ENCODE assay signal across 8 mouse cellular contexts in the genomic region with DNA sequence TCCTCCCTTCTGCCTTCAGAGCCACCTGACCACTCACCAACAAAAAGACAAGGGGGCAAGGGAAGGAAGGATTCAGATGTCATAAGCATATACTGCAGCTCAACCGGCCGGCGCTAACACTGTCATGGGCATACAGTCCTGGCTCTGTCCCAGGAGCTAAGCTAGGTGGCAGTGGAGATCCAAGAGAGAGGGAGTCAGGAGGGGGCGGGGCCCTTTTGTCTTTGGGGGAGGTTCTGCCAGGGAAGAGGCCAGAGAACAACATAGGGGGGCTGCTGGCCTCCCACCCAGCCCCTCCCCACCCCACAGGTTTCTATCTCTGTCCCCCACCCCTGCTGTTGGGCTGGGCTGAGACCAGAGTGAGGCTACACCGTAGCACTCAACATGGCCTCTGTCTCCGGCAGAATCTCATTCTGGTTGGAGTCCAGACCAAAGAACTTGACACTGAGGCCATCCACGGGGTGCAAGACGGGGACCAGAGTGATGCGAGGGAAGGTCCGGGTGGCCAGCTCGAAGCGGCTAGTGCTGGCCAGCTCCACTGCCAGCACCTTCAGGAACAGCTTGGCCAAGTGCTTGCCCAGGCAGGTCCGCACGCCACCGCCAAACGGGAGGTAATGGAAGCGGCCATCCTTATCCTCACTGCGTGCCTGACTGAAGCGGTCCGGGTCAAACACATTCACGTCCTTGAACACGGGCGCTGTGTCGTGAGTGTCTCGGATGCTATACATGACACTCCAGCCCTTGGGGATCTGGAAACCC. TPM values are rescaled to one million over a fixed set of nuclear protein-coding genes. Genes with fewer than 3 reads are reported as not detected.
A peak's percentile ranks its signal among the peaks of the same experiment; 100 is the strongest.
DNase-seq lines count a peak whose midpoint lies in the region; ATAC-seq and TF ChIP-seq lines count a peak whose summit lies in the region.

No protein-coding gene starts in this region.

- peak; percentile 64 for DNase-seq in neural tube, embryonic 11.5 days (ENCODE audit: low spot score)
- DNase-seq in neural tube, embryonic 10.5 days (ENCODE audit: extremely low spot score, low spot score): no peak
- DNase-seq in retina, embryonic 14.5 days (ENCODE audit: low spot score): peak; percentile 60
- no peak for DNase-seq in c-Kit-positive CD71-positive TER-119-positive erythroid progenitor cells, embryonic 14.5 days (ENCODE audit: low spot score)
- no peak for DNase-seq in spleen, adult 18-20 months
- DNase-seq in cerebellum, adult 9-11 months: no peak

- ATAC-seq in neural tube, embryonic 11.5 days (ENCODE audit: insufficient read depth, low FRiP score, low TSS enrichment): 0 out of 2 replicates have a peak, but pooled peaks have one; percentile 65
- ATAC-seq in embryonic facial prominence, embryonic 15.5 days (ENCODE audit: insufficient number of reproducible peaks, low FRiP score, low TSS enrichment, low read depth): no peak
- ATAC-seq in intestine, postnatal 0 days: no peak

- H3K4me1 ChIP-seq in neural tube, embryonic 11.5 days (ENCODE audit: control insufficient read depth, insufficient read depth, low read length): peaks cover 7% of the 10 kb centered on the region
- peaks cover 24% of the 10 kb centered on the region for H3K4me1 ChIP-seq in embryonic facial prominence, embryonic 15.5 days
- no peaks in the 10 kb centered on the region for H3K4me1 ChIP-seq in intestine, postnatal 0 days (replicated peaks; ENCODE audit: control insufficient read depth, insufficient read depth, low read length)

- peak overlapping the region; percentile 34 for H3K4me2 ChIP-seq in neural tube, embryonic 11.5 days (ENCODE audit: low read depth)
- H3K4me2 ChIP-seq in embryonic facial prominence, embryonic 15.5 days (replicated peaks): peak overlapping the region; percentile 25; the same call in 1 of the 2 replicates
- H3K4me2 ChIP-seq in intestine, postnatal 0 days (replicated peaks; ENCODE audit: low read depth): 0 out of 2 replicates have a peak overlapping the region, but pooled peaks have one; percentile 9

- H3K4me3 ChIP-seq in neural tube, embryonic 11.5 days (ENCODE audit: low read depth, low read length): no peak overlapping the region
- no peak overlapping the region for H3K4me3 ChIP-seq in embryonic facial prominence, embryonic 15.5 days (replicated peaks)
- H3K4me3 ChIP-seq in intestine, postnatal 0 days (ENCODE audit: low read depth, low read length): no peak overlapping the region

- TF ChIP-seq CTCF in intestine, postnatal 0 days (IDR thresholded peaks at IDR 0.05; ENCODE audit: low read depth): peak; percentile 56

- H3K27ac ChIP-seq in neural tube, embryonic 11.5 days (ENCODE audit: low read depth, low read length): no peak overlapping the region
- no peak overlapping the region for H3K27ac ChIP-seq in embryonic facial prominence, embryonic 15.5 days (replicated peaks)
- no peak overlapping the region for H3K27ac ChIP-seq in intestine, postnatal 0 days (ENCODE audit: low read depth, low read length)

- WGBS in neural tube, embryonic 11.5 days: 25% methylated on average over 25 of the region's 25 CpGs
- whole genome bisulfite sequencing in embryonic facial prominence, embryonic 15.5 days: 43% methylated on average over 25 of the region's 25 CpGs
- 51% methylated on average over 25 of the region's 25 CpGs for WGBS in intestine, postnatal 0 days

- no peak overlapping the region for H3K9ac ChIP-seq in neural tube, embryonic 11.5 days (ENCODE audit: low read length)
- no peak overlapping the region for H3K9ac ChIP-seq in embryonic facial prominence, embryonic 15.5 days
- no peak overlapping the region for H3K9ac ChIP-seq in intestine, postnatal 0 days (ENCODE audit: low read depth, low read length)

- H3K9me3 ChIP-seq in neural tube, embryonic 11.5 days (ENCODE audit: control insufficient read depth, low read length): no peaks in the 10 kb centered on the region
- H3K9me3 ChIP-seq in embryonic facial prominence, embryonic 15.5 days (replicated peaks): no peaks in the 10 kb centered on the region
- H3K9me3 ChIP-seq in intestine, postnatal 0 days (ENCODE audit: control insufficient read depth): no peaks in the 10 kb centered on the region

- no peaks in the 10 kb centered on the region for H3K36me3 ChIP-seq in neural tube, embryonic 11.5 days (ENCODE audit: control insufficient read depth, insufficient read depth, low read length)
- H3K36me3 ChIP-seq in embryonic facial prominence, embryonic 15.5 days: peaks cover 4% of the 10 kb centered on the region; the same call in 1 of the 2 replicates
- no peaks in the 10 kb centered on the region; the same call in 1 of the 2 replicates for H3K36me3 ChIP-seq in intestine, postnatal 0 days (ENCODE audit: control insufficient read depth, insufficient read depth)

- peaks cover 12% of the 10 kb centered on the region for H3K27me3 ChIP-seq in neural tube, embryonic 11.5 days (ENCODE audit: control insufficient read depth, insufficient read depth, low read length)
- H3K27me3 ChIP-seq in embryonic facial prominence, embryonic 15.5 days: peaks cover 15% of the 10 kb centered on the region; the same call in 1 of the 2 replicates
- H3K27me3 ChIP-seq in intestine, postnatal 0 days (replicated peaks; ENCODE audit: control insufficient read depth, insufficient read depth, low read length): 0 out of 2 replicates have a peak, but pooled peaks cover 3% of the 10 kb centered on the region

RNA-seq across cellular contexts. Expression of gene Cyp26b1, which starts 19.6 kb away (rescaled TPM):
- 1.9 and 2.6 TPM in 2 replicates for polyA plus RNA-seq in neural tube, embryonic 11.5 days (2014; fragmentation: Nextera tagmentation; extraction: Ambion mirVana)
- polyA plus RNA-seq in embryonic facial prominence, embryonic 15.5 days (2015; fragmentation: Nextera tagmentation; extraction: Ambion mirVana): 17.8 and 20.6 TPM in 2 replicates
- polyA plus RNA-seq in intestine, postnatal 0 days (2015; fragmentation: Nextera tagmentation; extraction: Ambion mirVana): 0.46 and 0.50 TPM in 2 replicates

Comparison
In these comparisons a context has a peak if more than half of its experiments do, and no peak if none do; other contexts are left out.
1. DNase-seq: peak in neural tube, embryonic 11.5 days (single experiment) and retina, embryonic 14.5 days (single experiment); none in neural tube, embryonic 10.5 days (single experiment), c-Kit-positive CD71-positive TER-119-positive erythroid progenitor cells, embryonic 14.5 days (single experiment), spleen, adult 18-20 months (0 of 2) and cerebellum, adult 9-11 months (single experiment).
2. Peak in every context shown above with its lines, with median percentiles within 50 percentile points of each other: H3K4me2 ChIP-seq.